Mouse (Mus musculus) 3T3-L1 (cell line): ENCODE results near the gene Kcnip2.

Experiments used
- DNase-seq: peaks from one replicate; pipeline ENCODE4 v3.0.0-alpha.2; 2015; ENCODE audit warnings: low read depth, low spot score

Gene Kcnip2

GRCm38 (mm10) chr19:45815831-45816405 lies at the start of gene Kcnip2:
Gene Kcnip2, minus strand, starts transcription at chr19:45816061.
- no peak for DNase-seq

GRCm38 (mm10) chr19:45855284-45855920 lies 39.5 kb upstream of the Kcnip2 start:
- no peak for DNase-seq

GRCm38 (mm10) chr19:45854521-45854920 lies 38.7 kb upstream of the Kcnip2 start:
- DNase-seq: no peak

- DNase-seq: no peak
Measured at GRCm38 (mm10) chr19:45847733-45848093, 31.9 kb upstream of the Kcnip2 start.

- peak; percentile 54 for DNase-seq
Measured at GRCm38 (mm10) chr19:45847016-45847732, 31.3 kb upstream of the Kcnip2 start.

GRCm38 (mm10) chr19:45844209-45844608 lies 28.3 kb upstream of the Kcnip2 start:
- DNase-seq: no peak

GRCm38 (mm10) chr19:45843424-45843823 lies 27.6 kb upstream of the Kcnip2 start:
- no peak for DNase-seq

GRCm38 (mm10) chr19:45837050-45837994 lies 21.5 kb upstream of the Kcnip2 start:
- DNase-seq: no peak

GRCm38 (mm10) chr19:45835490-45835889 lies 19.6 kb upstream of the Kcnip2 start:
- no peak for DNase-seq

- no peak for DNase-seq
Measured at GRCm38 (mm10) chr19:45833665-45834064, 17.8 kb upstream of the Kcnip2 start.

GRCm38 (mm10) chr19:45830679-45831078 lies 14.8 kb upstream of the Kcnip2 start:
- DNase-seq: no peak

- DNase-seq: no peak
Measured at GRCm38 (mm10) chr19:45827736-45828135, 11.9 kb upstream of the Kcnip2 start.

GRCm38 (mm10) chr19:45827125-45827524 lies 11.3 kb upstream of the Kcnip2 start:
- DNase-seq: no peak

GRCm38 (mm10) chr19:45826146-45826545 lies 10.3 kb upstream of the Kcnip2 start:
- DNase-seq: no peak

GRCm38 (mm10) chr19:45821832-45822231 lies 6.0 kb upstream of the Kcnip2 start:
- no peak for DNase-seq

GRCm38 (mm10) chr19:45817816-45818490 lies 2.1 kb upstream of the Kcnip2 start:
- DNase-seq: no peak

- DNase-seq: no peak
Measured at GRCm38 (mm10) chr19:45816727-45817126, 866 bp upstream of the Kcnip2 start.

GRCm38 (mm10) chr19:45815170-45815569 lies 691 bp downstream of the Kcnip2 start:
- no peak for DNase-seq

- DNase-seq: peak; percentile 28
Measured at GRCm38 (mm10) chr19:45813801-45814200, 2.1 kb downstream of the Kcnip2 start.

- peak; percentile 74 for DNase-seq
Measured at GRCm38 (mm10) chr19:45813263-45813662, 2.6 kb downstream of the Kcnip2 start.

- no peak for DNase-seq
Measured at GRCm38 (mm10) chr19:45812673-45813252, 3.1 kb downstream of the Kcnip2 start.
